Mouse (Mus musculus): ENCODE measurements around the gene Map4.
"Not testable (repeated sequence)": the region's sequence is repeated elsewhere in the genome, so short reads cannot be mapped to it uniquely, and the experiment has no call there.

- TF ChIP-seq CTCF (IDR thresholded peaks at IDR 0.05; ENCODE audit: borderline replicate concordance, extremely low read depth, insufficient read depth, insufficient read length); POLR2A (IDR thresholded peaks at IDR 0.05; ENCODE audit: borderline replicate concordance, extremely low read depth, insufficient read depth, insufficient read length, poor library complexity, severe bottlenecking): not testable (repeated sequence)
Observed at GRCm38 (mm10) chr9:110076468-110076867, 145.2 kb downstream of the Map4 start.
